Comparison of ENCODE assay signal across 18 mouse cellular contexts in genomic region chrX:129637016-129637415, GRCm38 (mm10).
DNase-seq lines count a peak whose midpoint lies in the region; TF ChIP-seq lines count a peak whose summit lies in the region.
"Had no signal": no experiment of that assay in that cellular context is flagged by ENCODE, and none has a peak within 500 bp of the region (broad histone marks: within the 10 kb centered on the region; RNA-seq: fewer than 3 reads in every experiment).

No protein-coding gene starts in this region.

- TF ChIP-seq RAD21 in MEL (IDR thresholded peaks at IDR 0.05; ENCODE audit: low read depth, low read length): no peak

- no peaks in the 10 kb centered on the region for H3K9me3 ChIP-seq in MEL (replicated peaks; ENCODE audit: insufficient read depth, low read length)
- H3K9me3 ChIP-seq: G1E had no signal

- no peaks in the 10 kb centered on the region for H3K27me3 ChIP-seq in MEL (ENCODE audit: control insufficient read depth in 1 of 2, insufficient read depth in 2 of 2, low read length in 2 of 2)
- H3K27me3 ChIP-seq: CH12.LX had no signal

- H3K4me3 ChIP-seq in MEL (ENCODE audit: control insufficient read depth in 1 of 2, insufficient read depth in 1 of 2, low read depth in 2 of 2, low read length in 2 of 2): no peak overlapping the region
- H3K4me3 ChIP-seq in lung, adult 2 months (replicated peaks; ENCODE audit: extremely low read depth, low read depth, low read length): no peak overlapping the region

- H3K79me2 ChIP-seq in MEL (ENCODE audit: control insufficient read depth, insufficient read depth, low read length, poor library complexity): no peaks in the 10 kb centered on the region

- peak in 1 of 2 experiments; percentile 83; a peak in 3 of 4 replicates for TF ChIP-seq EP300 in MEL (IDR thresholded peaks at IDR 0.05; ENCODE audit: low read depth in 1 of 2, low read length in 2 of 2)

- H3K36me3 ChIP-seq in MEL (ENCODE audit: control insufficient read depth in 1 of 2, insufficient read depth in 2 of 2, low read length in 2 of 2): no peaks in the 10 kb centered on the region; a peak in 1 of 4 replicates
- H3K36me3 ChIP-seq: G1E had no signal

- WGBS in lung, adult 2 months: 33% methylated on average over 1 of the region's 1 CpGs

- H3K4me1 ChIP-seq in MEL (ENCODE audit: control insufficient read depth in 1 of 2, insufficient read depth in 2 of 2, low read length in 2 of 2): no peaks in the 10 kb centered on the region
- H3K4me1 ChIP-seq in lung, adult 2 months (ENCODE audit: control insufficient read depth, insufficient read depth, low read length): no peaks in the 10 kb centered on the region

- no peak for TF ChIP-seq CTCF in MEL (IDR thresholded peaks at IDR 0.05 in 2 of 3, conservative IDR thresholded peaks at IDR 0.05 in 1 of 3; ENCODE audit: control insufficient read depth in 1 of 3, insufficient read depth in 1 of 3, low read depth in 2 of 3, low read length in 3 of 3, poor library complexity in 1 of 3, severe bottlenecking in 1 of 3)
- no peak for TF ChIP-seq CTCF in lung, adult 2 months (IDR thresholded peaks at IDR 0.05; ENCODE audit: insufficient read depth, low read length)

- no peak for TF ChIP-seq POLR2A in MEL (IDR thresholded peaks at IDR 0.05; ENCODE audit: control insufficient read depth in 1 of 2, insufficient read depth in 1 of 2, low read depth in 1 of 2, low read length in 2 of 2, poor library complexity in 1 of 2)
- no peak for TF ChIP-seq POLR2A in lung, adult 2 months (IDR thresholded peaks at IDR 0.05; ENCODE audit: borderline replicate concordance, extremely low read depth, low read depth, low read length)

- DNase-seq in 416B (ENCODE audit: low read depth) (peak; percentile 47), MEL (ENCODE audit: low read depth, low spot score) (peak; percentile 45)
- no peak for DNase-seq in lung, adult 2 months
- DNase-seq in kidney, adult 18-20 months: no peak
- DNase-seq: adrenal gland, adult 2 months; adrenal gland, adult 8-10 months; adrenal gland, postnatal 10 days; adrenal gland, postnatal 14 days; adrenal gland, postnatal 25 days; adrenal gland, postnatal 36 days; B cell, adult 2 months; cerebellum, adult 11 months; cerebellum, adult 11-12 months; cerebellum, adult 18-20 months; cerebellum, adult 2 months; cerebellum, adult 8-10 months had no signal

- no peak overlapping the region for H3K9ac ChIP-seq in MEL (ENCODE audit: control insufficient read depth, low read depth, low read length, poor library complexity, severe bottlenecking)

- no peak overlapping the region for H3K27ac ChIP-seq in MEL (ENCODE audit: control insufficient read depth, low read depth, low read length)

TF ChIP-seq in MEL, 35 proteins besides CTCF, POLR2A, EP300 and RAD21:
- no peak for TF ChIP-seq MAFK (IDR thresholded peaks at IDR 0.05; ENCODE audit: borderline replicate concordance, low read depth, low read length)
- TF ChIP-seq NELFE (IDR thresholded peaks at IDR 0.05; ENCODE audit: low read depth, low read length): no peak
- no peak for TF ChIP-seq MXI1 (IDR thresholded peaks at IDR 0.05; ENCODE audit: low read depth, low read length)
- TF ChIP-seq KAT2A (conservative IDR thresholded peaks at IDR 0.05; ENCODE audit: low read depth, low read length): no peak
- TF ChIP-seq NRF1 (IDR thresholded peaks at IDR 0.05; ENCODE audit: insufficient read depth, low read depth, low read length, poor library complexity, severe bottlenecking): no peak
- TF ChIP-seq SMC3 (IDR thresholded peaks at IDR 0.05; ENCODE audit: low read depth, low read length): no peak
- TF ChIP-seq TBP (IDR thresholded peaks at IDR 0.05; ENCODE audit: low read depth, low read length): no peak
- TF ChIP-seq GATA1 (IDR thresholded peaks at IDR 0.05; ENCODE audit: low read depth, low read length): peak; percentile 72
- no peak for TF ChIP-seq MAZ (IDR thresholded peaks at IDR 0.05; ENCODE audit: low read depth, low read length)
- TF ChIP-seq MAX (IDR thresholded peaks at IDR 0.05; ENCODE audit: low read length): no peak
- TF ChIP-seq E2F4 (IDR thresholded peaks at IDR 0.05; ENCODE audit: borderline replicate concordance, low read depth, low read length): no peak
- peak; percentile 71 for TF ChIP-seq JUND (IDR thresholded peaks at IDR 0.05; ENCODE audit: low read depth, low read length)
- TF ChIP-seq RCOR1 (IDR thresholded peaks at IDR 0.05; ENCODE audit: low read depth, low read length): peak; percentile 67; the same call in 1 of the 2 replicates

Comparison
In these comparisons a context has a peak if more than half of its experiments do, and no peak if none do; other contexts are left out.
1. DNase-seq: peak in 416B (single experiment) and MEL (single experiment); none in lung, adult 2 months (single experiment) and kidney, adult 18-20 months (single experiment).